Mouse (Mus musculus) myocyte (in vitro differentiated cells): Measurements from ENCODE around the gene Clec16a. TPM values are rescaled to one million over a fixed set of nuclear protein-coding genes. Genes with fewer than 3 reads are reported as not detected.

Experiments used
- H3K27me3 ChIP-seq: one replicate; pipeline ENCODE4 v1.6.1; 2011; ENCODE audit not compliant: control insufficient read depth, insufficient read depth, insufficient read length
- H3K36me3 ChIP-seq: one replicate; pipeline ENCODE4 v1.6.1; 2011; ENCODE audit not compliant: control insufficient read depth, insufficient read depth
- H3K4me2 ChIP-seq: one replicate; pipeline ENCODE4 v1.6.1; 2011; ENCODE audit warnings: low read depth, control low read depth
- H3K4me3 ChIP-seq: one replicate; pipeline ENCODE4 v1.5.1; 2011; ENCODE audit warnings: mild to moderate bottlenecking, control low read depth, moderate library complexity
- H3K79me2 ChIP-seq: one replicate; pipeline ENCODE4 v1.6.1; 2011; ENCODE audit not compliant: control insufficient read depth, insufficient read depth
- H3ac ChIP-seq: one replicate; pipeline ENCODE4 v1.6.1; 2011; ENCODE audit not compliant: control insufficient read depth, insufficient read length
- CEBPB ChIP-seq: IDR thresholded peaks from 2 replicates; pipeline ENCODE4 v1.6.1; 2011; ENCODE audit warnings: mild to moderate bottlenecking, moderate library complexity; ENCODE audit not compliant: poor library complexity, insufficient read depth, severe bottlenecking
- E2F4 ChIP-seq: IDR thresholded peaks from one replicate; pipeline ENCODE4 v1.6.1; 2011; ENCODE audit warnings: mild to moderate bottlenecking, control low read depth, moderate library complexity; ENCODE audit not compliant: insufficient read depth
- MAX ChIP-seq: IDR thresholded peaks from one replicate; pipeline ENCODE4 v1.6.1; 2011; ENCODE audit warnings: low read depth, mild to moderate bottlenecking, control low read depth
- MYOD1 ChIP-seq, 3 experiments: IDR thresholded peaks; one replicate each; pipeline ENCODE4 v1.6.1; 2011; ENCODE audit warnings: control low read depth in 2 of 3, low read depth in 2 of 3, mild to moderate bottlenecking in 2 of 3, moderate library complexity in 1 of 3; ENCODE audit not compliant: insufficient read length in 2 of 3, control insufficient read depth in 1 of 3
- MYOG ChIP-seq, 3 experiments: IDR thresholded peaks; one replicate each; pipeline ENCODE4 v1.6.1; 2011; ENCODE audit warnings: control low read depth in 2 of 3, low read depth in 2 of 3, mild to moderate bottlenecking in 2 of 3; ENCODE audit not compliant: insufficient read length in 2 of 3, control insufficient read depth in 1 of 3, insufficient read depth in 1 of 3
- POLR2A ChIP-seq: IDR thresholded peaks from one replicate; pipeline ENCODE4 v1.6.1; 2011; ENCODE audit warnings: low read depth, mild to moderate bottlenecking, control low read depth, moderate library complexity; ENCODE audit not compliant: insufficient read length
- POLR2AphosphoS2 ChIP-seq: IDR thresholded peaks from one replicate; pipeline ENCODE4 v1.6.1; 2011; ENCODE audit warnings: low read depth, control low read depth; ENCODE audit not compliant: insufficient read length
- REST ChIP-seq: IDR thresholded peaks from one replicate; pipeline ENCODE4 v1.6.1; 2011; ENCODE audit warnings: mild to moderate bottlenecking, control low read depth, moderate library complexity; ENCODE audit not compliant: insufficient read depth, insufficient read length
- SRF ChIP-seq: IDR thresholded peaks from one replicate; pipeline ENCODE4 v1.6.1; 2011; ENCODE audit warnings: low read depth; ENCODE audit not compliant: control insufficient read depth, insufficient read length
- TCF12 ChIP-seq: IDR thresholded peaks from one replicate; pipeline ENCODE4 v1.6.1; 2011; ENCODE audit warnings: mild to moderate bottlenecking, control low read depth; ENCODE audit not compliant: poor library complexity, insufficient read depth, severe bottlenecking
- TCF3 ChIP-seq: IDR thresholded peaks from one replicate; pipeline ENCODE4 v1.6.1; 2011; ENCODE audit warnings: low read depth, control low read depth; ENCODE audit not compliant: insufficient read length
- USF1 ChIP-seq: IDR thresholded peaks from one replicate; pipeline ENCODE4 v1.6.1; 2011; ENCODE audit warnings: low read depth, mild to moderate bottlenecking, control low read depth, moderate library complexity
- polyA plus RNA-seq: library from polyadenylated mRNA; unstranded; fragments of >200 nt; fragmentation: generic; extraction: Trizol; gene quantifications from one replicate; pipeline ENCODE4 v1.2.1, GENCODE M21; 2012; ENCODE audit warnings: missing spikeins

The Clec16a gene
- polyA plus RNA-seq, 1 experiment: 15.5 TPM

DNA sequence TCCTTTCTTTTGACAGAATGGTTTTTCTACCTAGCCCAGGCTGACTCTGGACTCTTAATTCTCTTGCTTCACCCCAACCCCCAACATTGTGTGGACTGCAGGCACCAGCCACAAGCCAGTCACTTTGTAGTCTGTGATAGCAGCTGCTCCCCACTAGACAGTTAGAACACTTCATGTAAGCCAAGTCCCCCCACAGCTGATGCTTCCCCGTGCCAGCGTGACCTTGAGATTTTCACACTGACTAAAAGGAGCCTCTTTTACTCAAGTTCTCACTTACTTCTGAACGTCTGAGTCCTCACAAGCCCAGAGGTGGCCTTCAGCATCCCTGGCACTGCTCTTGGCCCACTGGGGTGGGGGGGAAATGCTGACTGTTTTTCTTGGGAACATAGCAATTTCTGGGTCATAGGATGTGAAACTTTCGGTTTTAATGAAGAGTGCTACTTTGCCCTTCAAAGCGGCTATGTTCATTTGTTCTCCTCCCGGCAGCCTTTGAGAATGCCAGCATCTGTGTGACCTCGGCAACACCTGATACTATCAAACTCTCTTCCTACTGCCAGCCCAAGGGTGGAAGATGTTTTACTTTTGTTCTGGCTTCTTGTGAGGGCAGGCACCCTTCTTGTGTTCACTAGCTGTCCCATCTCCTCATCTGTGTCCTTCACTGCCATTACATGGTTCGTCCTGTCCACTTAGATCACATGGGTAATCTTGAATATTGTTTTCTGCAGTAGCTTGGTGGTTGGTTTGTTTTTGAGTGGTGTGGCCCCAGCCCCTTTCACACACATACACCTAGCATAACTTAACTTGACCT is 138.3 kb downstream of the Clec16a start:
- H3K79me2 ChIP-seq: no peaks in the 10 kb centered on the region
- TF ChIP-seq POLR2AphosphoS2: no peak
- TF ChIP-seq MYOG (IDR thresholded peaks at IDR 0.05; ENCODE audit: control insufficient read depth in 1 of 3, insufficient read depth in 1 of 3, insufficient read length in 2 of 3, low read depth in 2 of 3): peak in 1 of 3 experiments; percentile 52
- no peak for TF ChIP-seq E2F4
- no peak for TF ChIP-seq TCF3
- TF ChIP-seq REST: no peak
- peak in 2 of 3 experiments; percentile 69 to 72 for TF ChIP-seq MYOD1 (IDR thresholded peaks at IDR 0.05; ENCODE audit: control insufficient read depth in 1 of 3, insufficient read length in 2 of 3, low read depth in 2 of 3)
- TF ChIP-seq SRF: no peak
- no peak overlapping the region for H3K4me3 ChIP-seq
- no peaks in the 10 kb centered on the region for H3K36me3 ChIP-seq
- H3K4me2 ChIP-seq: no peak overlapping the region
- no peaks in the 10 kb centered on the region for H3K27me3 ChIP-seq
- no peak overlapping the region for H3ac ChIP-seq

GRCm38 (mm10) chr16:10689748-10690318 is 144.7 kb downstream of the Clec16a start:
- Histone ChIP-seq H3K27me3 (no peaks in the 10 kb centered on the region), H3K79me2 (no peaks in the 10 kb centered on the region), H3ac (no peak overlapping the region), H3K4me3 (no peak overlapping the region), H3K4me2 (no peak overlapping the region), H3K36me3 (peaks cover 8% of the 10 kb centered on the region)
- TF ChIP-seq TCF3 (no peak), TCF12 (no peak), MAX (no peak), SRF (no peak), MYOD1 (IDR thresholded peaks at IDR 0.05; ENCODE audit: control insufficient read depth in 1 of 3, insufficient read length in 2 of 3, low read depth in 2 of 3) (no peak), USF1 (no peak), MYOG (IDR thresholded peaks at IDR 0.05; ENCODE audit: control insufficient read depth in 1 of 3, insufficient read depth in 1 of 3, insufficient read length in 2 of 3, low read depth in 2 of 3) (no peak), POLR2AphosphoS2 (no peak), CEBPB (no peak), E2F4 (no peak), POLR2A (no peak), REST (no peak)

DNA sequence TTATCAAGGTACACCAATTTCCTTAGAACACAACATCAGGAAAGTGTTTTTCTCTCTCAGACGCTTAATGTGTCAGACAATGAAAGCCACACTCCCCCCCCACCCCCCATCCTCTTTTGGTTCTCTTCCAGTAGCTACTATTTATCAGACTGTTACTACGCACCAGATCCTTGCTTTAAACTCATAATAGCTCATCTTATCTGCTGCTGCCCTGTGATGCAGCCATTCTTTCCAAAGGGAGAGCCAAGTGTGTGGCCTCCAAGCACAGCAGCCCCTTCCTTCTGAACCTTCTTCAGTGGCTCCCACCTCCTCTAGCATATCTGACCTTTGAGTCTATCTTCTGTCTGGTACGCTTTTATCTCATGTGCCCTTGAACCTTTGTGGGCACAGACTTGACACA is 145.3 kb downstream of the Clec16a start:
- TF ChIP-seq MAX: no peak
- no peak for TF ChIP-seq SRF
- no peak for TF ChIP-seq REST
- TF ChIP-seq TCF3: no peak
- TF ChIP-seq MYOD1 (IDR thresholded peaks at IDR 0.05; ENCODE audit: control insufficient read depth in 1 of 3, insufficient read length in 2 of 3, low read depth in 2 of 3): no peak
- TF ChIP-seq USF1: no peak
- no peak for TF ChIP-seq CEBPB
- no peak for TF ChIP-seq TCF12
- TF ChIP-seq POLR2AphosphoS2: no peak
- no peak for TF ChIP-seq POLR2A
- no peak for TF ChIP-seq E2F4
- no peak for TF ChIP-seq MYOG (IDR thresholded peaks at IDR 0.05; ENCODE audit: control insufficient read depth in 1 of 3, insufficient read depth in 1 of 3, insufficient read length in 2 of 3, low read depth in 2 of 3)
- no peaks in the 10 kb centered on the region for H3K27me3 ChIP-seq
- no peak overlapping the region for H3K4me3 ChIP-seq
- H3K36me3 ChIP-seq: peaks cover 8% of the 10 kb centered on the region
- H3K79me2 ChIP-seq: no peaks in the 10 kb centered on the region
- H3ac ChIP-seq: no peak overlapping the region
- H3K4me2 ChIP-seq: no peak overlapping the region

DNA sequence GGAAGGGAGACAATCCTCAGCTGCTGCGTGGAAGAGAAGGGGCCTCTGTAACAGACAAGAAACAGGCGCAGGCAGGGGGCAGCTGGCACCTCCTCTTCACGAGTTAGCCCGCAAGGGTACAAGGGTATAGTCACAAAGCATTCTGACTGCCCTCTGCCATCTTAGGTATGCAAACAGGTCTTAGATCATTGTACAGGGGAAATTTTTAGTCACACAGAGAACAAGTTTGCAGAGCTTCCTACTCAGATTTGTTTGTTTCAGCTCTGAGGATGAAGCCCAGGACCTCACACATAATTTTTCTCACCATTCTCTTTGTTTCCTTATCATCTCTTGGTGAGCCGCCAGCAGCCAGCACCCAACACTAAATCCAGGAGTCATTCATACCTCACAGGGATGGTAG is 146.6 kb downstream of the Clec16a start:
- Histone ChIP-seq H3K36me3 (peaks cover 8% of the 10 kb centered on the region), H3K27me3 (no peaks in the 10 kb centered on the region), H3ac (no peak overlapping the region), H3K79me2 (no peaks in the 10 kb centered on the region), H3K4me3 (no peak overlapping the region), H3K4me2 (no peak overlapping the region)
- no peak for TF ChIP-seq MAX
- TF ChIP-seq REST: no peak

DNA sequence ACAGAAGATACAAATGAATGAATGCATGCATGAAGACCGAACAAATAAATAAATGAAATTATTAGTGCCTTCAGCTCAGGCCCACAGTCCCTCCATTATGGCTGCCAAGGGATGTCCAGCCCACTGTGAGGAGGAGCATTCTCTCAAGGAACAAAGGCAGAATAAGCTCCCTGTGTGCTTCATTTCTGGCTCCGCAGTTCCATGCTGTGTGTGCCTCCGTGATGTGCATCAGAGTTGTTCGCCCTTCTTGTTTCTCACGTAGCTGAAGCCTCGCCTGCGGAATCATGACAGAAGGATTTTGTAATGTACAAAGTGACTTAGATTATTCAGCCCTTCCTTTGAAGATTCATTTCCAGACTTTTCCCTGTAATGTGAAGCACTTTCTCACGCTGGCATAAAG is 147.7 kb downstream of the Clec16a start:
- Histone ChIP-seq H3K36me3 (peaks cover 8% of the 10 kb centered on the region), H3K4me2 (no peak overlapping the region), H3K79me2 (no peaks in the 10 kb centered on the region), H3K27me3 (no peaks in the 10 kb centered on the region), H3ac (no peak overlapping the region), H3K4me3 (no peak overlapping the region)
- TF ChIP-seq MYOD1 (IDR thresholded peaks at IDR 0.05; ENCODE audit: control insufficient read depth in 1 of 3, insufficient read length in 2 of 3, low read depth in 2 of 3) (no peak), REST (no peak), POLR2AphosphoS2 (no peak), MYOG (IDR thresholded peaks at IDR 0.05; ENCODE audit: control insufficient read depth in 1 of 3, insufficient read depth in 1 of 3, insufficient read length in 2 of 3, low read depth in 2 of 3) (no peak), POLR2A (no peak), TCF3 (no peak), E2F4 (no peak), MAX (no peak), TCF12 (no peak), SRF (no peak), USF1 (no peak), CEBPB (no peak)
